Mouse (Mus musculus): ENCODE results near the gene Ush2a.

- TF ChIP-seq CTCF (IDR thresholded peaks at IDR 0.05; ENCODE audit: low read depth, low read length): no peak
- no peak for TF ChIP-seq POLR2A (IDR thresholded peaks at IDR 0.05; ENCODE audit: extremely low read depth, insufficient read depth, low read length)
Measured at GRCm38 (mm10) chr1:188518792-188519191, 257.0 kb downstream of the Ush2a start.
